Mouse (Mus musculus): ENCODE results near the gene Olfr5. TPM values are rescaled to one million over a fixed set of nuclear protein-coding genes. Genes with fewer than 3 reads are reported as not detected.

Gene Olfr5
- not detected for polyA plus RNA-seq (2017; shearing (Covaris generic))

GRCm38 (mm10) chr7:6486841-6487240 is at the start of gene Olfr5:
Gene Olfr5, minus strand, starts transcription at chr7:6486941.

GRCm38 (mm10) chr7:6522850-6523249 is 36.1 kb upstream of the Olfr5 start, which contains the start of gene Olfr1349:
Gene Olfr1349, minus strand, starts transcription at chr7:6522950.

GRCm38 (mm10) chr7:6508648-6509047 is 21.9 kb upstream of the Olfr5 start, which contains the start of gene Olfr1348:
Gene Olfr1348, minus strand, starts transcription at chr7:6508748.

GRCm38 (mm10) chr7:6499655-6500054 is 12.9 kb upstream of the Olfr5 start, which contains the start of gene Olfr1347:
Gene Olfr1347, minus strand, starts transcription at chr7:6499755.

GRCm38 (mm10) chr7:6466951-6467350 is 19.8 kb downstream of the Olfr5 start, which contains the start of gene Olfr1346:
Gene Olfr1346, plus strand, starts transcription at chr7:6467101.

GRCm38 (mm10) chr7:6455868-6456267 is 30.9 kb downstream of the Olfr5 start, which contains the start of gene Olfr1336:
Gene Olfr1336, plus strand, starts transcription at chr7:6456168.

GRCm38 (mm10) chr7:6438388-6438787 is 48.4 kb downstream of the Olfr5 start, which contains the start of gene Olfr1344:
Gene Olfr1344, plus strand, starts transcription at chr7:6438688.

Other genes with a start within 250 kb of the Olfr5 start
- gene Epp13, start 234.2 kb downstream of the Olfr5 start, polyA plus RNA-seq (2017; shearing (Covaris generic)): not detected
- gene Zfp667, start 200.4 kb downstream of the Olfr5 start, polyA plus RNA-seq (2017; shearing (Covaris generic)): 8.0 TPM
- 1.3 TPM for gene Zfp583, start 155.7 kb downstream of the Olfr5 start, polyA plus RNA-seq (2017; shearing (Covaris generic))
- 0.65 TPM for gene Gm3854, start 143.2 kb downstream of the Olfr5 start, polyA plus RNA-seq (2017; shearing (Covaris generic))
- 4.6 TPM for gene Zfp78, start 123.7 kb downstream of the Olfr5 start, polyA plus RNA-seq (2017; shearing (Covaris generic))
- gene Zfp28, start 103.6 kb downstream of the Olfr5 start, polyA plus RNA-seq (2017; shearing (Covaris generic)): 15.2 TPM
- 0.43 TPM for gene Smim17, start 88.2 kb downstream of the Olfr5 start, polyA plus RNA-seq (2017; shearing (Covaris generic))
- gene Gm20715, start 76.7 kb downstream of the Olfr5 start, polyA plus RNA-seq (2017; shearing (Covaris generic)): not detected
- gene Olfr1344, start 48.3 kb downstream of the Olfr5 start, polyA plus RNA-seq (2017; shearing (Covaris generic)): not detected
- 0.05 TPM for gene Olfr1336, start 30.8 kb downstream of the Olfr5 start, polyA plus RNA-seq (2017; shearing (Covaris generic))
- gene Olfr1346, start 19.8 kb downstream of the Olfr5 start, polyA plus RNA-seq (2017; shearing (Covaris generic)): not detected
- not detected for gene Olfr1347, start 12.8 kb upstream of the Olfr5 start, polyA plus RNA-seq (2017; shearing (Covaris generic))
- not detected for gene Olfr1348, start 21.8 kb upstream of the Olfr5 start, polyA plus RNA-seq (2017; shearing (Covaris generic))
- not detected for gene Olfr1349, start 36.0 kb upstream of the Olfr5 start, polyA plus RNA-seq (2017; shearing (Covaris generic))
- gene Olfr1350, start 77.9 kb upstream of the Olfr5 start, polyA plus RNA-seq (2017; shearing (Covaris generic)): not detected
- gene Zim1, start 209.5 kb upstream of the Olfr5 start, polyA plus RNA-seq (2017; shearing (Covaris generic)): not detected
- not detected for gene Peg3, start 243.5 kb upstream of the Olfr5 start, polyA plus RNA-seq (2017; shearing (Covaris generic))
- not detected for gene Usp29, start 243.6 kb upstream of the Olfr5 start, polyA plus RNA-seq (2017; shearing (Covaris generic))